Mouse (Mus musculus): ENCODE results near the gene Hist1h4f.
"Not testable (repeated sequence)": the region's sequence is repeated elsewhere in the genome, so short reads cannot be mapped to it uniquely, and the experiment has no call there.

The Hist1h4f gene

DNA sequence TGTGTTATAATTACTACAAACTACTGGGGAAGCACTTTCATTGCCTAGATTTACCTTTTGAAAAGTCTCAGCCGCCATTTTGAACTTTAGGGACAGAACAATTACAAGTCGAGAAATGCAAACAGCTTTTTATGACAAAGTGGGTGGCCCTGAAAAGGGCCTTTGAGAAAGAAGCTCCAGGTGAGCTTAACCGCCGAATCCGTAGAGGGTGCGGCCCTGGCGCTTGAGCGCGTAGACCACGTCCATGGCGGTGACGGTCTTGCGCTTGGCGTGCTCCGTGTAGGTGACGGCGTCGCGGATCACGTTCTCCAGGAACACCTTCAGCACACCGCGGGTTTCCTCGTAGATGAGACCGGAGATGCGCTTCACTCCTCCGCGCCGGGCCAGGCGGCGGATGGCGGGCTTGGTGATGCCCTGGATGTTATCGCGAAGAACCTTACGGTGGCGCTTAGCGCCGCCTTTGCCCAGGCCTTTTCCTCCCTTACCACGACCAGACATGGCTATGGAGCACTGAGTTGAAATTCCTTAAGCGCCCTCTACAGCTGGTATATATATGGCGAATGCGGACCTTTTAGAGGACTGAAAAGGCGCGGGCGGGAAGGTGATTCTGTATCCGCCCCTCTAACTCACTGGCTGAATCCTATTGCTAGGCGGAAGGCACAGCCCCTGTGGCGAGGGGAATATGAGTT, at the start of gene Hist1h4f:
Gene Hist1h4f, minus strand, starts transcription at position 503 of the 689 bp plus-strand sequence.
- DNase-seq (ENCODE audit: low spot score), result not testable (repeated sequence)

DNA sequence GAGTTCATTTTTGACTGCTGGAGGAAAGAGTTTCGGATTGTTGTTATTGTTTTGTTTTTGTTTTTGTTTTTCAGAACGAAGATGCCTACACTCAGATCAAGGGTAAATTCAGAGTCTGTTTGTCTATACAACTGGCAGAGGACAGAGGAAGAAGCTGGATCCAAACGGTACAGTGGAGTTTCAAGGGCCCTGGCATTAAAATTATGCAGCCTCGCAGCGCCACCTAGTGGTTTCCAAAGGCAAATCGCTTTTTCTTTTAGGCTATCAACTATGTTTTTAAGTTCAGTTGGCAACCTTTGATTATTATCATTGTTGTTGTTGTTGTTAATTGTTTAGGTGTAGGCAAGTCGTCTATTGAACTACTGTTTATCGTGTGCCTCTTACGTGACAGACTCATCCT, 46.5 kb upstream of the Hist1h4f start:
- peak; percentile 40 for DNase-seq (ENCODE audit: low spot score)

GRCm38 (mm10) chr13:23595622-23596372, 44.3 kb upstream of the Hist1h4f start:
- DNase-seq (ENCODE audit: low spot score), result no peak

DNA sequence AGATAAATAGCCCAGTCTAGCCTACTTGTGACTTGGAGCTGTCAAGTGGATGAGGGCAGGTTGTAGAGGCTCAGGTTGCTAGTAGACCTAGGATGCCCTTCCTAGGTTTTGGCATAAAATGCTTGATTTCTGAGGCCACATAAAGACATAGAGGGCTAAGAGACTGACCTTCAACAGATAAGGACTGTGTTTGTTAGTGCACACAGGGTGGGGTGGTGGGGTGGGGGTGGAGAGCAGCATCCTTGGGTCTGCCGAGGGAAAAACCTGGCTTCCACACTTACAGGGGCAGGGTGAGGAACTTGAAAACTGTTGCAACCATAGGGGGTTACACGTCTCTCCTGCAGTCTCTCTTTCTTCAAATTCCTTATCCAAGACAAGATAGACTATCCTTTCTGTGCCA, 43.7 kb upstream of the Hist1h4f start:
- DNase-seq (ENCODE audit: low spot score), result no peak

DNA sequence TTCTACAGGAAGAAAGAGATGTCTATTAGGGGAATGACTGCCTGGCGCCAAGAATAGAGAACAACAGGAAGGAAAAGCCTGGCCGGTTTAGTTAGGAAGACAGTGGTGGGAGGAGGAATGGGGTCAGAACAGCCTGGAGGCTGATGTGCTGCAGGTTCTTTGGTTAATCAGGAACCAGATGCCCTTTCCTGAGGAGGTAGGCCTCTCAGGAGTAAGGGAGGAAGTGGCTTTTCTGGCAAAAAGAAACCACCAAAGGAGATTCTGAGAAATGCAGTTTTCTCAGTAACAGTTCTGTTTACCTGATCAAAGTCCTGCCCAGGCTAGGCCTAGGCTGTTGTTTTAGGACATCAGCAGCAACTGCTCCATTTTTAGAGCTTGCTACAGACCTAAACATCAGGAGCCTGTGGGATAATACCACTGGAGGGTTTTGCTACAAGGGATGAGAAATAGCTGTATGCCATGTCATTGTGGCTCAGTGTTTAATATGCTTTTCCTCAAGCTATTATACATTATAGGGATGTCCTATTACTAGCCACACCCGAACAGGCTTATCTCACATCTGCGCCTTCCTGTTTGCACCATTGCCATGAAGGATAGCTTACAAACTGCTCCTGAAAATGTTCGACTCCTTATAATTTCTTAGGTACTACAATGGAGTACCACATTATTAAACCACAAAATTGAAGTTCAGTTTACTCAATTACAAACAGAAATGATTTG, 41.8 kb upstream of the Hist1h4f start:
- no peak for DNase-seq (ENCODE audit: low spot score)

DNA sequence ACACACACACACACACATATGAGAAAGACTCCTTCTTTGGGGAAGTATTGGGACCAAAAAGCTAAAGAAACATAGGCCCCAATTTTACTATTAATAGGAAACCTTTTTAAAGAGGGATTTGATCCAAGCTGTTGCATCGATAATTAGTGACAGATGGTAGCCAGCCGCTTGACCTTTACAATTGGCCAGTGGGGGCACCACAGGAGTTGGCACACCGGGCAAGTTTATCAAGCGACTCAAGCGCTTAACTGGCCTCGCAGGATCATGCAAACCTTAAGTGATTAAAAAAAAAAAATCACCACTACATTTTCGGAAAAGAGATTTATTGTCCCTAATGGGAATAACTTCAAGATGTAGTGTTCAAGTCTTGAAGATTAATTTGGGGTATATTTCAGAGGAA, 41.2 kb upstream of the Hist1h4f start:
- no peak for DNase-seq (ENCODE audit: low spot score)

- DNase-seq (ENCODE audit: low spot score), result not testable (repeated sequence)
Observed at GRCm38 (mm10) chr13:23591886-23592285, 40.4 kb upstream of the Hist1h4f start.

DNA sequence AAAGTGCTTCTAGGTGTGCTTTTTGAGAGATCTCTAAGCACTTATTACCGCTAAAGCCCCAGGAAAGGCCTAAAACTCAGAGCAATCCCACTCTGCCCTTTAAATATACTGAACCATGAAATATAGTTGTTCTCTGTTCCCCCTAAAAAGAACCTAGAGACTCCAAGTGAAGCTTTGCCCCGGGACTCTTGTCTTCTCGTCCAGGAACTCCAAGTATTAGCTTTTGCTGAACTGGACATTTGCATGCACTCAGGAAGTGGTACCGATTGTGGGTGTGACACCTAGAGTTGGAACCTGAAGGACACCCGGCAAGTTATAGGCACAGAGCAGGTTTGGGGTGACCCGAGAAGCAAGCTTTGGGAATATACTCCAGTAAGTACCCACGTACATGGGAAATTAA, 39.8 kb upstream of the Hist1h4f start:
- no peak for DNase-seq (ENCODE audit: low spot score)

GRCm38 (mm10) chr13:23586940-23587225, 35.4 kb upstream of the Hist1h4f start:
- no peak for DNase-seq (ENCODE audit: low spot score)

GRCm38 (mm10) chr13:23586099-23586939, 34.9 kb upstream of the Hist1h4f start:
- DNase-seq (ENCODE audit: low spot score), result no peak

- not testable (repeated sequence) for DNase-seq (ENCODE audit: low spot score)
Observed at GRCm38 (mm10) chr13:23585442-23586098, 34.1 kb upstream of the Hist1h4f start.

DNA sequence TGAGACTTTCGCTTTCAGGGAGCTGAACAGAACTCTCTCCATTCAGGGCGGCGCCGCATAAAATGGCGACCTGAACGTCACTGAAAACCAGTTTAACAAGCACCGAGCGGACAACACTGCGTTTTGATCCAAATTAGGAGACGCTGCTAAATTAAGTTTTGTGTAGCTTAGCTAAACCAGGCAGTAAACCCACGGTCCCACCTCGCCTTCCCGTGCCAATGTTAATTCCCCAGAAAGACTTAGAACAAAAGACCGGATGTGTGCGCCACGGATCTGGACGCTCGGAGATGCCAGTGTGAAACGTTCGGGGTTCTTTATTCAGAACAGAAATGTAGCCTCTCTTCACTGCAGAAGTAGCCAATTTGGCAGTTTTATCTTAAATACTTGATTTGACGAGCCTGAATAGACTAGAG, 33.6 kb upstream of the Hist1h4f start:
- peak; percentile 20 for DNase-seq (ENCODE audit: low spot score)

DNA sequence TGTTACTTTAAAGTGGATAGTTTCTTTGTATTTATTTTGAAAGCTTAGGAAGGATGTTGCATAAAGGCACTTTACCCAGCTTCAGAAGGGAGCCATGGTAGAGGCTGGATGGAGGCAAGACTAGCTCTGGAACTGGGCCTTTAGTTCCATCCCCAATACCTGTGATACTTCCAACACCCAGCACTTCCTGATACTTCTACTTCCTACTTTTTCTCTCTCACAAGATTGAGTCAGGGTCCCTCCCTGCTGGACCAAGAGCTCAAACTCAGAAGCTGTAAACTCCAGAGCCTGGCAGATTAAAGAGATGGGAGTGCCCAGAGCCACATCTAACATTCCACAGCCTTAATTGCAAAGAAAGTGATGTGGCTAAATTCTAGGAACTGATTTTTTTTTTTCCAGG, 32.9 kb upstream of the Hist1h4f start:
- no peak for DNase-seq (ENCODE audit: low spot score)

DNA sequence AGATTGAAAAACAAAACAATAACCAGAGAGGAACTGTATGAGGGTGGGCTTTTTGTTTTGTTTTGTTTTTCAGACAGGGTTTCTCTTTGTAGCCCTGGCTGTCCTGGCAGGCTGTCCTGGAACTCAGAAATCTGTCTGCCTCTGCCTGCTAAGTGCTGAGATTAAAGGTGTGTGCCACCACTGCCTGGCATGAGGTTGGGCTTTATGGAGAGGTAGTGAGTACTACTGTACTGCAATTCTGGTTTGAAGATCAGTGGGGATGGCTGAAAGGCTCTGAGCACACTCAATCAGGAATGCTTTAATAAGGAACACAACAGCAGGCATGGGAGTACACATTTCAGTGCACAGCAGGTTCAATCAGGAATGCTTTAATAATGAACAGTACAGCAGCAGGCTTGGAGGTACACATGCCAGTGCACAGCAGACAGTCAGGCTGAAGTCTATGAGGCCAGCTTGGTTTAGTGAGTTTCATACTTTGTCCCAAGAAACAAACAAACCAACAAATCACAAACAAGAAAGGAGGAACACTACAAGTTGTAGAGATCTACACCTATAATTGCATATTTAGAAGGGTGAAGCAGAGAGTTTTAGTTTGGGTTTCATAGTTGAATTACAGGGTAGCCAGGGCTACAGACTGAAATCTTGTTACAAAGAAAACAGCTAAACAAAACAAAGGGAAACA, 32.1 kb upstream of the Hist1h4f start:
- no peak for DNase-seq (ENCODE audit: low spot score)

DNA sequence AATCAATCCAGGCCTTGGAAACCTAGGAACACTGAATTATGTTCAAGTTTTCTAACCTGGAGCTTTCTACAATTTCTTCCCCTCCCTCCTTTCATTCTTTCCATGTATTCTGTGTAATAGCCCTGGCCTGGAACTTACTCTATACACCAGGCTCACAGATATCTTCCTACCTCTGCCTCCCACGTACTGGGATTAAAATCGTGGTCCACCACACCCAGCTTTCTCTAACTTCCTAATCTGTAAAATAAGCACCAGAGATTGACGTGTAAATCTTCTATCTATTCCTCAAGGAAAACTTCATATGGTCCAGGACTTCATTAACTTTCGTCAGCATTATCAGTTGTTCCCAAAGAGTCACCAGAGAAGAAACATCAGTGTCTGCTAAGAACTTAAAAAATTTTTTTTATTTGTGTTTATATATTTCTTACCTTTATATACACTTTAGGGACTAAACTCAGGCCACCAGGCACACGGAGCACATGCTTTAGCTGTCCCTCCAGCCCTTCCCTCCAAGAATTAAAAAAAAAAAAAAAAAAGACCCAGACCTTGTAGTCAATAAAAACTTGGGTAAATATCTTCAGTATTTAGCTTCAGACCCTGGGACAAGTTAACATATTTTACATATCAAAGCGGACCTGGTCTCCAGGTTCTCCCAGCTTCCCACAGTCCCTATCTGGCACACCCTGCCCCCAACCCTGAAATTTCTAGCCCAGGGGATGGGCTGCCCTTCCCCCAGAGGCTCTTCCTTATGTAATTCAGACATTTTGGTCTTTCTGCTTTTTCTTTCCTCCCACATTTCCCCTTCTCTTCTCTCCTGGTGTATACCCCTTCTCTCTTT, 31.0 kb upstream of the Hist1h4f start:
- no peak for DNase-seq (ENCODE audit: low spot score)

DNA sequence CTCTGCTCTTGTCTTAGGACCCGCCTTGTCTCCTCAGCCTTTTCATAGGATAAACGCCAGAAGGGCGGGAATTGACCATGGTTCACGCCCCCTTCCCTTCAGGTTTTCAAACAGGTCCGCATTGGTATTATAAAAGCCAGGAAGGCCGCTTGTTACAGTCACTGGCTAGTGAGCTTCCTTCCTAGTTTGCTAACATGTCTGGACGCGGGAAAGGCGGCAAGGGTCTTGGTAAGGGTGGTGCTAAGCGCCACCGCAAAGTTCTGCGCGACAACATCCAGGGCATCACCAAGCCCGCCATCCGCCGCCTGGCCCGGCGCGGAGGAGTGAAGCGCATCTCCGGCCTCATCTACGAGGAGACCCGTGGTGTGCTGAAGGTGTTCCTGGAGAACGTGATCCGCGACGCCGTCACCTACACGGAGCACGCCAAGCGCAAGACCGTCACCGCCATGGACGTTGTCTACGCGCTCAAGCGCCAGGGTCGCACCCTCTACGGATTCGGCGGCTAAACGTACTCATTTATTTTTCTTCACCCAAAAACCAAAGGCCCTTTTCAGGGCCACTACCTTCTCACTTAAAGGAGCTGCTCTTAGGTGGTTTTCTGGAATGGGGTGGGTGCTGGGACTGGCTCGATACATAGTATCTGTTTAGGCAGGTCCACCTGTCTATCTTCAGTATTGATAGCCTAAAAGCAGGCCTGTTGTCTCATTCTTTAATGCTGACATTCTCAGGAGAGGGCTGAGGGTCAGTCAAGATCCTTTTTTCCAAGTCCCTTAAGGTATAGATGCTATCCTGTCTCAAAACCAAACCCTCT, 30.2 kb upstream of the Hist1h4f start, which contains the start of gene Hist1h4d:
Gene Hist1h4d, plus strand, starts transcription at position 191 of the 811 bp plus-strand sequence.
- peak; percentile 79 for DNase-seq (ENCODE audit: low spot score)

GRCm38 (mm10) chr13:23577835-23578234, 26.4 kb upstream of the Hist1h4f start:
- DNase-seq (ENCODE audit: low spot score), result no peak

DNA sequence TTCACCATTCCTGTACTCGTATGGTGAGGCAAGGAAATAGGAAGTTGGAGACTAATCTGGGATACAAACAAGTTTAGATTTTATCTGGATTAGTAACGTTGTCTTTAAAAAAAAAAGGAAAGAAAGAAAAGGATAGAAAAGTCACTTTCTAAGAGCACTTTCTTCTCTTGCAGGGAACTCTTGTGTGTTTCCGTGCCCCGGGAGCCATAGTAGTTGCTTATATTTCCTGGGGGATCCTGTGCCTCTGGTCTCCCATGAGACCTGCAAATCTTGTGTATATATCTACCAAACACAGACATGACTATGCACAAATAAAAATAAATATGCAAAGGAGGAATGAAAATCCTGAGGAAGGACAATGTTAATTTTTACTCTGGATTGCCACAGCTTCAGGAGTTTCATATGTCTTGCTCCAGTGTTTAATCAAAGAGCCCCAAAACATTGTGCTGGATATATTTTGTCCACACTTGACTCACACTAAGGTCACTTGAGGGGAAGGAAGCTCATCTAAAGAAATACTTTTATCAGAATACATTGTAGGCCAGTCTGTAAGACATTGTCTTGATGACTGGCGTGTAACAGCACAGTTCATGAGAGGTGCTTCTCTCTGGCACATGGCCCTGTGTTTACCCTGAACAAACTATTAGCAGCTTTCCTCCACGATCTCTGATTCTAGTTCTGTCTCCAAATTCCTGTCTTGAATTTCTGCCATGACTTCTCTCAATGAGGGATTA, 25.6 kb upstream of the Hist1h4f start:
- no peak for DNase-seq (ENCODE audit: low spot score)

Data from urinary bladder, postnatal 10 days (tissue).